Mouse (Mus musculus): ENCODE data around the gene Kcnk7. TPM values are rescaled to one million over a fixed set of nuclear protein-coding genes. Genes with fewer than 3 reads are reported as not detected.

Gene Kcnk7
- polyA plus RNA-seq (2016; fragmentation: Nextera tagmentation; extraction: Ambion mirVana), result 0.19 and 0.23 TPM in 2 replicates

DNA sequence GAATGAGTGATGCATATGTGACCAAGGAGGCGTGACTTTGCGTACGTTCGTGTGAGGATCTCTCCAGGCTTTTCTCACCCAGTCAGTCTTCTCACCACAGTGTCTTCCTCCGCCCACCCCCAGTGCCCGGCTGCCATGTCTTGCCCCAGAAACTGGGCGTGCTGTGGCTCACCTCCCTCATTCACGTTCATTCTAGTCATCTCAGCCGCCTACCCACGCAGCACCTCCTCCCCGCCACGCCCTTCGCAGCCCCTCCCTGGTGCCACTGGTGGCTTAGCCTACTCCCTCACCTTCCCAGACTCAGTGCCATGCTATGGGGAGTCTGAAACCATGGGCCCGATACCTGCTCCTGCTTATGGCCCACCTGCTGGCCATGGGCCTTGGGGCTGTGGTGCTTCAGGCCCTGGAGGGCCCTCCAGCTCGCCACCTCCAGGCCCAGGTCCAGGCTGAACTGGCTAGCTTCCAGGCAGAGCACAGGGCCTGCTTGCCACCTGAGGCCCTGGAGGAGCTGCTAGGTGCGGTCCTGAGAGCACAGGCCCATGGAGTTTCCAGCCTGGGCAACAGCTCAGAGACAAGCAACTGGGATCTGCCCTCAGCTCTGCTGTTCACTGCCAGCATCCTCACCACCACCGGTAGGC is at the start of gene Kcnk7:
Gene Kcnk7, plus strand, starts transcription at position 205 of the 638 bp plus-strand sequence.
- Histone ChIP-seq H3K27ac (replicated peaks) (no peak within 1 kb of the TSS), H3K9me3 (no peaks in the 10 kb centered on the region), H3K27me3 (replicated peaks; ENCODE audit: low read depth, poor library complexity, severe bottlenecking) (no peaks in the 10 kb centered on the region), H3K4me1 (peaks cover 7% of the 10 kb centered on the region), H3K4me3 (0 out of 2 replicates have a peak within 1 kb of the TSS, but pooled peaks have one; percentile 5), H3K36me3 (replicated peaks) (peaks cover 87% of the 10 kb centered on the region)
- WGBS, result 82% methylated on average over 17 of the region's 17 CpGs
- no peak for DNase-seq (ENCODE audit: low spot score)

DNA sequence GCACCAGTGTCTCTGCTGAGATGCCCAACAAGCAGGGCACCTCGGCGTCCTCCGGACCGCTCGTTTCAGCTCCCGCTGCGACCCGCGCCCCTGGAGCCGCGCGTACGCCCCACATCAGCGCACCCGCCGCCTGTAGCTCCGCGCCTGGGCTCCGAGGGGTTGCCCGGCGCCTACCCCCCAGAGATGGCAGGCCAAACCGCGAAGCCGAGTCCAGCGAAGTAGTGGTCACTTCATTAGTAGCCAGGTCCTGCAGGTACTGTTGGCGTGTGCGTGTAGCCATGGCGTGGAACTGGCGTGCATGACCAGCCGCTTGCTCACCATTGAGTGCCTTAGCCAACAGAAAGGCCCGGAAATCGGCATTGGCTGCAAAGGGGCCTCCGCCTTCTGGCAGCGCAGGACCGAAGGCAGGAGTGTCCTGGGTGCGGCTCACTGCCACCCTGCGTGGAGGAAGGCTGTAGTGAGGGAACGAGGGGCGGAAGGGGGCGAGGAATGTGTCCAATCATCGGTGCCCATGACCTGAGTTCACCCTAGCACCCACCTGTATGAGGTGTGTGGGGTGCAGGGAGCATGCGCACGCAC is 49.4 kb upstream of the Kcnk7 start:
- DNase-seq (ENCODE audit: low spot score), result peak; percentile 46
- Histone ChIP-seq H3K9me3 (no peaks in the 10 kb centered on the region), H3K36me3 (replicated peaks) (peaks cover 79% of the 10 kb centered on the region), H3K4me1 (peaks cover 36% of the 10 kb centered on the region), H3K27ac (replicated peaks) (peak overlapping the region; percentile 48; the same call in 1 of the 2 replicates), H3K4me3 (peak overlapping the region; percentile 62), H3K27me3 (replicated peaks; ENCODE audit: low read depth, poor library complexity, severe bottlenecking) (peaks cover 60% of the 10 kb centered on the region)
- WGBS, result 5% methylated on average over 43 of the region's 43 CpGs

DNA sequence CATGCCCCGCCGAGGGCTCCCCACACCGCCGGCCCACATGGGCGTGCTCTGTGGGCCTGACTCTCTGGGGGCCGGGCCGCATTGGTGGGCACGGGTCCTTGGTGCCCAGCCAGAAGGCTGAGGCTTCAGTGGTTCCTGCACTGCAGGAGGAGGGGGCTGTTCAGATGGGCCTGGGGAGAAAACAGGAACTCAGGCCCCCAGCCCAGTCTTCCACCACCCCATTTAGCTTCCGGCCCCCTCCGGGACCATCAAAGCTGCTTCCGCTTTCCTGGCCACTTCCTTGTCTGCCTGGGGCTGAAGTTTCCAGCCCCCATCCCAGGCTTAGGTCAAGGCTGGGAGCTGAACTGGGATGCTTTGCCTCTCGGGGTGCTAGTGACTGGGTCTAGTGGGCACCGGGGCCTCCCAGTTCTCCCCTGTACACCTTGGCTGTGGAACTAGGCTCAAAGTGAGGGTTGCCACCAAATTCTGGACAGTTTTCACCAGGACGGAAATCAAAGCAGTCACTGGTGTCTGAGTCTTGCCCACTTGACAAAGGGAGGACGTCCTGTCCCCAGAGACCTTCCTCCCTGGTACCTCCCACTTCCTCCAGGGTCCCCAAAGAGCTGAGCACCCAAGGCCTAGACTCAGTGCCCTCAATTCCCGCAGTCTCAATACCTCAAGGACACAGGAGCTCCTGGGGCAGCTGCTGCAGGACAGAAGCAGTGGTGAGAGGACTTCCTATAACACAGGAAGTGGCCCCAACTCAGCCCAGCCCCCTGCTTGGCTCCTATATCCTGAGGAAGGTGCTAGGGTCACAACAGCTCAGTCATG is 43.0 kb upstream of the Kcnk7 start:
- 80% methylated on average over 16 of the region's 16 CpGs for WGBS
- no peaks in the 10 kb centered on the region for H3K9me3 ChIP-seq
- peaks cover 10% of the 10 kb centered on the region for H3K27me3 ChIP-seq (replicated peaks; ENCODE audit: low read depth, poor library complexity, severe bottlenecking)
- H3K4me1 ChIP-seq, result peaks cover 52% of the 10 kb centered on the region
- DNase-seq (ENCODE audit: low spot score), result no peak
- peak overlapping the region; percentile 71 for H3K27ac ChIP-seq (replicated peaks)
- peaks cover 69% of the 10 kb centered on the region for H3K36me3 ChIP-seq (replicated peaks)
- H3K4me3 ChIP-seq, result peak overlapping the region; percentile 35

DNA sequence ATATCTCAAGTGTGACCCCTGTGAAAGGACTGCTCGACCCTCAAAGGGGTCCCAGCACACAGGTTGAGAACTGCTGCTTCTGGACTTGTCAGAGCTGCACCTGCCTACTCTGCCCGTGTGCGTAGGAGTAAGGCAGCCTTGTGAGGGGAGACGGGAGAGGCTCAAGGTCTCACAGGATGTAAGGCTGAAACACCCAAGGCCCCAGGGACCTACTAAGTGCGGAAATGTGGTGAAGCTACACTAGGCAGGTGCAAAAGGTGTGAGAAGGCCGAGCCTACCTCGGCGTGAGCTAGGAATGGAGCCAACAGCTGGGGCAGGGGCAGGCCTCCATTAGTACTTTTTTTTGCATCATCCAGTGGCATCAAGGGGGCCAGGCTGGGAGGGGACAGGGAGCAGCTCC is 41.9 kb upstream of the Kcnk7 start:
- no peak for DNase-seq (ENCODE audit: low spot score)
- Histone ChIP-seq H3K4me1 (peaks cover 52% of the 10 kb centered on the region), H3K4me3 (peak overlapping the region; percentile 67), H3K27me3 (replicated peaks; ENCODE audit: low read depth, poor library complexity, severe bottlenecking) (no peaks in the 10 kb centered on the region), H3K9me3 (no peaks in the 10 kb centered on the region), H3K36me3 (replicated peaks) (peaks cover 70% of the 10 kb centered on the region), H3K27ac (replicated peaks) (peak overlapping the region; percentile 86)
- WGBS, result 75% methylated on average over 8 of the region's 8 CpGs

DNA sequence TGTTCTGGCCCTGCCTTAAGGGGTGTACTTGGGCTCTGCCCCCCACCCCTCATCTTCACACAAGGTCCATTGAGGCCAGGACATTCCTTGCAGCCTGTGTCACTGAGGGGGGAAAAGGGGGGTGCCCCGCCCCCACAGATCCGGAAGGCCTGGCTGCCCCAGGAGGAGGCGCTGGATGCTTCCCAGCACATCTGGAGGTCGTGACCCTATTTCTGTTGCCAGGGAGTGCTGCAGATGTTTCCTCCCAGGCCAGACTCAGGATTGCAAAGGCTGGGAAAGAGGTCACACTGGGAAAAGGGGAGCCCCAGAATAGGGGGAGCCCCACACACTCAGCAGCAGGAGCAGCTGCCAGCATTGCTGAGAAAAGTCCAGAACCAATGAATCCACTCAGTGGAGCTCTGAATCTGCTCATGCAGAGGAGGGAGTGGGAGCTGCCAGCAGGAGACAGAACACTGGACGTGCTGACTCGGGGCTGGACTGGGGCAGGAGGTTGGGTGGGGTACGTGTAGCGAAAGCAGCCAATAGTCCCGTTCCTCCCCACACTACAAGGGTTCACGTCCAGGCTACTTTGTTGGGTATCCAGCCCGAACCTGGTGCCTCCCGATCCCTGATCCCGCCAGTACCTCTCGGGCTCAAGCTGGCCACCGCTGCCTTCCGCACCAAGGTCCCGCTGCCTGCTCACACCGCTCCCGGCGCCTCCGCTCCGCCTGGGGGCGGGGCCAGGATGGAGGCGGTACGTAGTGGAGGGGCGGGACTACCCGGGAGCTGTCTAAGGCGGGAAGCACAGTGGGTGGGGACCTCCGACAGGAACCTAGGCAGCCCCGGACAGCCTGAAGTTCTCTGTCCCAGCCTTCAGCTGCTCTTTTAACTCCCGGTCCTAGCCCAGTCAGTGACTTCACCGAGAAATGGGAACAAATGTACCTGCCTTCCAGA is 40.9 kb upstream of the Kcnk7 start, which contains the start of gene Sipa1:
Gene Sipa1, minus strand, starts transcription at position 727 of the 933 bp plus-strand sequence.
- Histone ChIP-seq H3K36me3 (replicated peaks) (peaks cover 71% of the 10 kb centered on the region), H3K4me1 (peaks cover 52% of the 10 kb centered on the region), H3K9me3 (no peaks in the 10 kb centered on the region), H3K27ac (replicated peaks) (peak within 1 kb of the TSS; percentile 86), H3K4me3 (peak within 1 kb of the TSS; percentile 67), H3K27me3 (replicated peaks; ENCODE audit: low read depth, poor library complexity, severe bottlenecking) (no peaks in the 10 kb centered on the region)
- peak; percentile 93 for DNase-seq (ENCODE audit: low spot score)
- under 1% methylated on average over 32 of the region's 32 CpGs for WGBS

DNA sequence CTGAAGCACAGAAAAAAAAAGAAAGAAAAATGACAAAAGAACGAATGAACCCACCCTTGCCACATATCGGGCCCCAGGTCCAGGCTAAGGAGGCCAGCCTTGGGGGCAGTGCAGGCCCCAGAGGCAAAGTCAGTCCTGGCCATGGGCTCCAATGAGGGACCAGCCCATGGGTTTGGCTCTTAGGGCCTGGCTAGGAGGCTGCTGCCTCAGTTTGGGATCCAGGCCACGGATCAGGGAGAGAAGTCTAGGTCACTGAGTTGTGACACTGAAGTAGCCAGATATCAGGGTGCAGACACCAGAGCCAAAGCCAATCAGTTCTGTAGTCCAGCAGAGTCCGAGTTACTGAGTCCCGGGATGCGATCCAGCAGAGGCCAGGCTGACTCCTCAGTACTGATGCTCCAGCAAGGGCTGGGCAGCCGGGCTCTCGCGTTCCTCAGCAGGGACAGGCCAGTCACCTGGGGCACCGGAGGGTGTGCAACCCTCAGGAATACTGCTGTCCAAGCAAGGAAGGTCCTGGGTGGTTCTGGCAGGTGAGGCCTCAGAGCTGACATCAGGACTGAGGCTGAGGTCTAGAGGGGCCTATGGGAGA is 39.4 kb upstream of the Kcnk7 start:
- no peak overlapping the region; the same call in 1 of the 2 replicates for H3K27ac ChIP-seq (replicated peaks)
- H3K27me3 ChIP-seq (replicated peaks; ENCODE audit: low read depth, poor library complexity, severe bottlenecking), result no peaks in the 10 kb centered on the region
- peaks cover 72% of the 10 kb centered on the region for H3K36me3 ChIP-seq (replicated peaks)
- peaks cover 48% of the 10 kb centered on the region for H3K4me1 ChIP-seq
- DNase-seq (ENCODE audit: low spot score), result no peak
- H3K4me3 ChIP-seq, result peak overlapping the region; percentile 21; the same call in 1 of the 2 replicates
- H3K9me3 ChIP-seq, result no peaks in the 10 kb centered on the region
- WGBS, result 89% methylated on average over 10 of the region's 10 CpGs

DNA sequence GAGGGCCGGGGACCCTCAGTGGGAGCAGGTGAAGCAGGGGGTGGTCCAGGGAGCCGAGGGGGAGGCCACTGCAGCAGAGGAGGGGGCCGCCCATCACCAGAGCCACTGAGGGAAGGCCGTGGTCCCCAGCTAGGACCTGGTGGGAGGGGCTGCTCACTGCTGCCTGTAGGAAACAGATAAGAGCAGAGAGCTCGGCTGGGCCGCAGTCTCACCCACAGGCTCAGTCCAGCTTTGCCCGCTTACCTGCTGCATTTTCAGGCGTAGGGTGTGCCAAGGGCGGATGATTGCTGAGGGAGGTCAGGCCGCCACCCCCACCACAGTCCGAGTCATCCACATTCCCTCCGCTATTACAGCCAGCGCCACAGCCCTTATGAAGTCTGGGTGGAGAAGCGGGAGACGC is 38.7 kb upstream of the Kcnk7 start:
- Histone ChIP-seq H3K4me3 (0 out of 2 replicates have a peak overlapping the region, but pooled peaks have one; percentile 12), H3K9me3 (no peaks in the 10 kb centered on the region), H3K27ac (replicated peaks) (no peak overlapping the region), H3K4me1 (peaks cover 45% of the 10 kb centered on the region), H3K36me3 (replicated peaks) (peaks cover 72% of the 10 kb centered on the region), H3K27me3 (replicated peaks; ENCODE audit: low read depth, poor library complexity, severe bottlenecking) (no peaks in the 10 kb centered on the region)
- 90% methylated on average over 15 of the region's 15 CpGs for WGBS
- DNase-seq (ENCODE audit: low spot score), result no peak

DNA sequence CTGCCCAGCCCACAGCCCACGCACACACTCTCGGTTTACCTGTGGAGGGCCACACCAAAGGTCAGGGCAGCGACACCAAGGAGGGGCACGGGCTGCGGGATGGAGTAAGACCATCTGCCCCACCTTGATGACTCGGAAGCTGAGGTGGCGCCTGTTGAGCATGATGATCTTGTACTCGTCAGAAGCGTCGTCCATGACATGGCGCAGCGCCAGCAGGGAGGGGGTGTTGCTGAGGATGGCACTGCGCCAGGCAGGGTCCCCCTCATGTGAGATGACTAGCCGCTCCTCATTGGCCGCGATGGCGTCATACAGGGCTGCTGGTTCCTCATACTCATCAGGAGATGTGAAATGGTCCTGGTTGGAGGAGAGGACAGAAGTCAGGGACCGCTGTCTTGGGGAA is 37.8 kb upstream of the Kcnk7 start:
- H3K9me3 ChIP-seq, result no peaks in the 10 kb centered on the region
- H3K4me3 ChIP-seq, result peak overlapping the region; percentile 8; the same call in 1 of the 2 replicates
- no peak overlapping the region for H3K27ac ChIP-seq (replicated peaks)
- DNase-seq (ENCODE audit: low spot score), result no peak
- peaks cover 75% of the 10 kb centered on the region for H3K36me3 ChIP-seq (replicated peaks)
- peaks cover 35% of the 10 kb centered on the region for H3K4me1 ChIP-seq
- H3K27me3 ChIP-seq (replicated peaks; ENCODE audit: low read depth, poor library complexity, severe bottlenecking), result no peaks in the 10 kb centered on the region
- WGBS, result 95% methylated on average over 18 of the region's 18 CpGs

DNA sequence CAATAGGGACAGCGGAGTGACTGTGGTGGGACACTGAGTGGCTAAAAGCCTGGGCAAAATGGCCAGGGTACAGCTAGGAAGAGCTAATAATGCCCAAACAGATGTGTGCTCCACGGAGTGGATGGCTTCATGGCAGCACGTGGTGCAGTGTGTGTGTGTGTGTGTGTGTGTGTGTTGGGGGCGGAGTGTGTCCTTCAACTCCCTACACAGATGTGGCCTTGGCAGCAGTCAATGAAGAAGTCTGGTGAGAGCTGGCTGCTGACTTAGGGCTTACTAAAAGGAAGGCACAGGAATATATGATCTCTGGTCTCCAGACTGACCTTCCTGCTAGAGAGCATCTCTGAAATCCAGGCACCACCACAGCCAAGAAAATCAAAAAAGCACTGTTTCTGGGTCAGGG is 35.8 kb upstream of the Kcnk7 start:
- Histone ChIP-seq H3K4me3 (no peak overlapping the region), H3K36me3 (replicated peaks) (peaks cover 89% of the 10 kb centered on the region), H3K4me1 (peaks cover 16% of the 10 kb centered on the region), H3K27me3 (replicated peaks; ENCODE audit: low read depth, poor library complexity, severe bottlenecking) (no peaks in the 10 kb centered on the region), H3K9me3 (no peaks in the 10 kb centered on the region), H3K27ac (replicated peaks) (no peak overlapping the region)
- no peak for DNase-seq (ENCODE audit: low spot score)
- 89% methylated on average over 4 of the region's 4 CpGs for WGBS

DNA sequence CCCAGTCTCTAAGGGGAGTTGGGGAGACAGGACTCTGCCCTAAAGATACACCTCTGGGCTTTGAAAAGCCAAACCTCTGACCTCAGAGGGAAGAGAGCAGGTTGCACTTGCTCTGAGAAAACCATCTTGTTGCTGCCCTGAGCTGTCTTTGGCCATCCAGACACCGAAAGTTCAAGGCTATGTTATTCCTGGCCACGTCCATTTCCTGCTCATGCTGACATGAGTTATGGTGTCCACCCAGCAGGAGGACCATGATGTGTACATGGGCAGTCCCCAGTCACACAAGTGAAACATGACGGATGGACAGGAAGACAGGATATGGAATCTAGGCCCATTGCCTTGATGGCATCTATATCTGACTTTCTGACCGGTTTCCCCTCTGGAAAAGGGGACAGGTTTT is 23.7 kb upstream of the Kcnk7 start:
- no peaks in the 10 kb centered on the region for H3K4me1 ChIP-seq
- H3K27ac ChIP-seq (replicated peaks), result no peak overlapping the region
- H3K4me3 ChIP-seq, result no peak overlapping the region
- H3K9me3 ChIP-seq, result no peaks in the 10 kb centered on the region
- no peak for DNase-seq (ENCODE audit: low spot score)
- H3K36me3 ChIP-seq (replicated peaks), result peaks cover 97% of the 10 kb centered on the region
- 92% methylated on average over 4 of the region's 4 CpGs for WGBS
- H3K27me3 ChIP-seq (replicated peaks; ENCODE audit: low read depth, poor library complexity, severe bottlenecking), result no peaks in the 10 kb centered on the region

DNA sequence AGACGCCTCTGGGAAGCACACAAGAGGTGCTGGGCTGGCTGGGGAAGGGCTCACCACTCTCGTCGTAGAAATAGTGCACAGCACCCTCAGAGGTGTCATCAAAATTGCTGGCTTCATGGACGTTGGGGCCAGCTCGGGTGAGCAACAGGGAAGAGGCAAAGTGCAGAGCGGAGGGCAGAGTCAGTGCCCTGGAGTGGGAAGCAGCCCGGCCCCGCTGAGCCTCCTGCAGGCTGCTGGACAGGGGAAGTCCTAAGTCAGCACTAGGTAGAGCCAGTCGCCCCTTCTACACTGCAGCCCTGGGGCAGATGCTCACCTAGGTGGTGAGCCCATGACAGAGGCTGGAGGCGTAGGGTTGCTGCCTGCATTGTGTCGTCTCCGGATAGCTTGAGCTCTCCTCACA is 19.9 kb upstream of the Kcnk7 start:
- H3K27me3 ChIP-seq (replicated peaks; ENCODE audit: low read depth, poor library complexity, severe bottlenecking), result no peaks in the 10 kb centered on the region
- DNase-seq (ENCODE audit: low spot score), result no peak
- H3K27ac ChIP-seq (replicated peaks), result no peak overlapping the region
- no peak overlapping the region for H3K4me3 ChIP-seq
- H3K9me3 ChIP-seq, result no peaks in the 10 kb centered on the region
- peaks cover 81% of the 10 kb centered on the region for H3K36me3 ChIP-seq (replicated peaks)
- peaks cover 14% of the 10 kb centered on the region for H3K4me1 ChIP-seq
- 92% methylated on average over 12 of the region's 12 CpGs for WGBS

Measured in embryonic facial prominence, embryonic 10.5 days (tissue).